Mouse (Mus musculus) T-helper 2 cell (primary cell): ENCODE results near the gene Selenbp1.

ENCODE experiments used
- in situ Hi-C: fragments of 300-600 bp; cut with MboI, MseI; formaldehyde crosslinking; loops from one replicate; pipeline ENCODE4 v1.15.1; 2025; ENCODE audit warnings: high pct_unique_total_duplicates

Gene Selenbp1

DNA sequence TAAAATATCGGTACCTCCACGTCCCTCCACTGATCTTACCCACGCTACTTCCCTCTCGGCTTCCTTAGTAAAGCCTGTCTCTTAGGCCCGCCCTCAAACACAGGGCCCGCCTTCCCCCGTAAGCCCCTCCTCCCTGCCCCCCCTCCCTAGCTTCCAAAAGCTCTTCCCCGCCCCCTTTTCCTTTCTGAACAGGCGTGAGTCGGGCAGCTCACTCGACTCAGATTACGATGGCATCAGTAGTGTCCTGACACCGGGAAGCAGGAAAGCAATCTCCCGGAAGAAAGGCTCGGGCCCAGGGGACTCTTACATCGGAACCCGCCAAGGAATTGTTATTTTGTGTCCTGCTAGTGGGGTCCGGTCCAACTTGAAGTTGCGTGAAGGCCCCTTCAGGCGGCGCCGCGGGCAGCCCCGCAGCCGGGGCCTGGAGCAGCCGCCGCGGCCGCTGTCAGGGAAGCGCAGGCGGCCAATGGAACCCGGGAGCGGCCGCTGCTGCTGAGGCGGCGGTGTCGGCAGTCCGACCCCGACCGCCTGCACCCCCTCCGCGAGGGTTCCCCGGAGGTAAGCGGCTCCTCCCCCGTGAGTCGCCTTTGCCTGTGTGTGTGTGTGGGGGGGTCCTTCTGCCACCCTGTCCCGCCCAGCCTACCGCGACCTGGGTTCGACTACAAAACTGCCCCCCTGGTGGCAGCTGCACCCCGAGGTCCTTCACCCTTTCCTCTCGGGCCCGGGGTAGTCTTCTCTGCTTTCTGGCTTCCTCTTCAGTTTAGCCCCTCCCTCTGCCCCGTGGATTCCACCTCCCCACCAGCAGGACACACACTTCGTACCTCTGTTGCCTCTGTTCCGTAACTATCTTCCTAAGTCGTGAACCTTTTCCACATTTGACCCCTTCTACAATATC lies 41.9 kb downstream of the Selenbp1 start, which contains the start of gene Pi4kb:
Gene Pi4kb, plus strand, starts transcription at position 204 of the 895 bp plus-strand sequence.
- in situ Hi-C loops: no loop called here

DNA sequence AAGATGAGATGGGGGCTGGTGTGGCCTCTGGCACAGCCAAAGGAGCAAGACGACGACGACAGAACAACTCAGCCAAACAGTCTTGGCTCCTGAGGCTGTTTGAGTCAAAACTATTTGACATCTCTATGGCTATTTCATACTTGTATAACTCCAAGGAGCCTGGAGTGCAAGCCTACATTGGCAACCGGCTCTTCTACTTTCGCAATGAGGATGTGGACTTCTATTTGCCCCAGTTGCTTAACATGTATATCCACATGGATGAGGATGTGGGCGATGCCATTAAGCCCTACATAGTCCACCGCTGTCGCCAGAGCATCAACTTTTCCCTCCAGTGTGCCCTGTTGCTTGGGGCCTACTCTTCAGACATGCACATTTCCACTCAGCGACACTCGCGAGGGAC lies 51.5 kb downstream of the Selenbp1 start:
- in situ Hi-C loops: no loop called here

DNA sequence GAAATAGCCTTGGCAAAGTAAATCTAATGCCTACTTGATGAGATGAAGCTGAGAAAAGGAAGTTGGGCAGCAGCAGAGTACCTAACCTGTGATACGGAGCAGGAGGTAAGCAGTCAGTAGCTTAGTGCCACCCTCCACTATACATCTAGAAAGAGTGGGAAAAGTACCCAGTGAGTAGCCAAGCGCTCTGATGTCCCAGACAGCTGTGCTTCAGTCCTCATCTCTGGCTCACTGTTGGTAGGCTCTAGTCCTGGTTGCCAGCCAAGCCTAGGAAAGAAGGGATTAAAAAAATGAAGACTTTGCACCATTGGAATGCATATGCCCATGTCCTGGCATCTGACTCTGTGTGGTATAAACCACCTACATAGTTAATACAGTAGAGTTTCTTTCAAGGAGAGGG lies 52.7 kb downstream of the Selenbp1 start:
- in situ Hi-C loops: no loop called here

DNA sequence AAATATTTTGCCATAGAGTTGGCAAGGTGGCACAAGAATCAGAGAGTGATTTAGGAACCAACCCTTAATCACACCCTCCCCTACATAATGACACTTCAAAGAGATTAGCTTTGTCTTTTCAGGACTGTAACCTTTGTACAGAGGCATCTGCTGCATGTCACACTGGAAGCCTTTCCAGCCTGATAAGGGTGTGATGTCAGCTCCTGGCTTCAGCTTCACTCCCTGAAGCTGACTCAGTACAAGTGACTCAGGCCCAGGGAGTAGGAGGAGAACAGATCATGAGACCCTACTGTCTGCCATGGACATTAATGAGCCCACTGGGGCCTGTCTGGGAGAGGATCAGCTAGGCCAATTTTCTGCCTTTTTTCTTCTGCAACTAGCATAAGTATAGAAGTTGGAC lies 54.7 kb downstream of the Selenbp1 start:
- in situ Hi-C loops: no loop called here

DNA sequence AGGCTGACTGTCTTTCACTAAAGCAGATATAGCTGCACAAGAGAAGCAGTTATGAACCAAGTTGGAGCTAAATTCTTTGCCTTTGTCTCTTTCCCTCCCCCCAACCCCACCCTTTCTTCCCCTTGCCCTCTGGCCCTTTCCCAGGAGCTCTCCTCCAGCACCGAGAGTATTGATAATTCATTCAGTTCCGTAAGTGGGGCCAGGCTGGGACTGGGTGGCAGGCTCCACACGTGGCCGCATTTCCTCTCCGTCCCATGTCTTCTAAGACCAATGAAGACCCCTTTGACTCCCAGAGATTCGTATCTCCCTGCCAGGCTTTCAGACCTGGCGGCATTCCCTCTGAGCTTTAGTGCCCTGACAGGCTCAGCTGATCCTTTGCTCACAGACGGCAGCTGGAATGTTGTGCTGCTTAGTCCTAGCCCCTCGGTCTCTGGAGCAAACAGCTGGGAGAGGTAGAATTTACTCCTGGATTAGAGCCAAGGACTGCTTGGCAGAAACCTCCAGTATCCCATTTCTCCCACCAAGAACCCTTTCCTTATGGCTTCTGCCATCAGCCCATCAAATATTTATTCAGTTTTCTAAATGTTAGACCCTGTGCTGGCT lies 56.4 kb downstream of the Selenbp1 start:
- in situ Hi-C loops: no loop called here
